Mouse (Mus musculus): Measurements from ENCODE around the gene Mcoln1.

- TF ChIP-seq CTCF (IDR thresholded peaks at IDR 0.05; ENCODE audit: low read depth): no peak
- no peak for TF ChIP-seq EP300 (IDR thresholded peaks at IDR 0.05; ENCODE audit: low read depth)
Measured at GRCm38 (mm10) chr8:3516450-3517116, 16.3 kb downstream of the Mcoln1 start.

Data from liver, postnatal 0 days (tissue).